ENCODE assay signal across 9 mouse cellular contexts in the genomic region with DNA sequence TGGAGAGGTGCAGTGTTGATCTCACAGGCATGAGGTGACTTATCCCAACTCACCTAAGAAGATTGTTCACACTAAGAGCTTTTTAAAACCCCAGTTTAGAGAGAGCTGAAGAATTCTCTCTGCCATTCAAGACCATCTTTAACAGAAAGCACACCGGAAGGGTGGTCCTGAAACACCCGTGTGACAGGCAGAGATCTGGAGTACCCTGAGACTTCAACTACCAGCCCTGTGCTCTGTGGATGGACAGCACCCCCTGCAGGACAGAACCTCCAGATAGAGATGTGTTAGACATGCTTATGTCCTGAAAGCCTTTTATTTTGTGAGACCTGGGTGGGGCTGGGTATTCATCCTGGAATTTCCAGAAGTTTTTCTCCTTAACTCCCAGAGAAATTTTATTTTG. TPM values are rescaled to one million over a fixed set of nuclear protein-coding genes. Genes with fewer than 3 reads are reported as not detected.
A peak's percentile ranks its signal among the peaks of the same experiment; 100 is the strongest.
DNase-seq lines count a peak whose midpoint lies in the region; ATAC-seq and TF ChIP-seq lines count a peak whose summit lies in the region.
"Had no signal": no experiment of that assay in that cellular context is flagged by ENCODE, and none has a peak within 500 bp of the region (broad histone marks: within the 10 kb centered on the region; RNA-seq: fewer than 3 reads in every experiment).

No protein-coding gene starts in this region.

- no peak overlapping the region for H3K9ac ChIP-seq in heart, postnatal 0 days (replicated peaks; ENCODE audit: low read depth, low read length)
- H3K9ac ChIP-seq: limb, embryonic 12.5 days had no signal

- TF ChIP-seq POLR2A in small intestine, adult 2 months (IDR thresholded peaks at IDR 0.05; ENCODE audit: low read depth, low read length), result no peak

- no peak for TF ChIP-seq EP300 in heart, postnatal 0 days (IDR thresholded peaks at IDR 0.05; ENCODE audit: low read depth)

- DNase-seq in heart, postnatal 0 days (ENCODE audit: low spot score), result no peak
- DNase-seq in heart, adult 9 months (ENCODE audit: low spot score in 2 of 2), result no peak
- DNase-seq in 3T3-L1 (ENCODE audit: low read depth, low spot score), result peak; percentile 45
- DNase-seq in ES-CJ7 (ENCODE audit: low read depth, low spot score), result peak; percentile 76
- peak; percentile 37 for DNase-seq in embryo, embryonic 11 days
- no peak for DNase-seq in neural tube, embryonic 10.5 days (ENCODE audit: extremely low spot score, low spot score)
- no peak for DNase-seq in right cerebral cortex, postnatal 36 days (ENCODE audit: low spot score in 2 of 2)

- no peak overlapping the region for H3K4me2 ChIP-seq in heart, postnatal 0 days (ENCODE audit: low read depth, low read length)
- H3K4me2 ChIP-seq: limb, embryonic 12.5 days had no signal

- TF ChIP-seq CTCF in heart, postnatal 0 days (IDR thresholded peaks at IDR 0.05; ENCODE audit: low read depth), result peak; percentile 33; the same call in 1 of the 2 replicates
- TF ChIP-seq CTCF in small intestine, adult 2 months (IDR thresholded peaks at IDR 0.05; ENCODE audit: extremely low read depth, insufficient read length, insufficient replicate concordance, low read depth, low read length), result peak; percentile 46; the same call in 1 of the 2 replicates

- no peaks in the 10 kb centered on the region for H3K36me3 ChIP-seq in heart, postnatal 0 days (replicated peaks; ENCODE audit: control insufficient read depth, insufficient read depth, low read length)
- H3K36me3 ChIP-seq in small intestine, adult 2 months (ENCODE audit: control insufficient read depth, insufficient read depth, low read length), result no peaks in the 10 kb centered on the region
- H3K36me3 ChIP-seq: limb, embryonic 12.5 days had no signal

- 54% methylated on average over 2 of the region's 2 CpGs for WGBS in heart, postnatal 0 days
- WGBS in small intestine, adult 2 months, result 63% methylated on average over 2 of the region's 2 CpGs

- H3K27me3 ChIP-seq in heart, postnatal 0 days (ENCODE audit: control insufficient read depth, insufficient read depth, low read length), result no peaks in the 10 kb centered on the region
- H3K27me3 ChIP-seq in small intestine, adult 2 months (ENCODE audit: control insufficient read depth, insufficient read depth, low read length), result no peaks in the 10 kb centered on the region

- no peak overlapping the region for H3K27ac ChIP-seq in heart, postnatal 0 days (ENCODE audit: low read depth)
- H3K27ac ChIP-seq in small intestine, adult 2 months (ENCODE audit: insufficient read depth, low read depth, low read length), result no peak overlapping the region
- H3K27ac ChIP-seq: limb, embryonic 12.5 days had no signal

- no peaks in the 10 kb centered on the region for H3K4me1 ChIP-seq in heart, postnatal 0 days (ENCODE audit: control insufficient read depth, insufficient read depth)
- H3K4me1 ChIP-seq in small intestine, adult 2 months (ENCODE audit: control insufficient read depth, insufficient read depth, insufficient read length, low read length), result no peaks in the 10 kb centered on the region

- no peak overlapping the region for H3K4me3 ChIP-seq in heart, postnatal 0 days (ENCODE audit: low read depth, low read length)
- H3K4me3 ChIP-seq in small intestine, adult 2 months (ENCODE audit: low read depth, low read length), result no peak overlapping the region
- H3K4me3 ChIP-seq: limb, embryonic 12.5 days had no signal

- ATAC-seq in heart, postnatal 0 days (ENCODE audit: insufficient read depth, low read depth), result no peak

- no peaks in the 10 kb centered on the region for H3K9me3 ChIP-seq in heart, postnatal 0 days (replicated peaks; ENCODE audit: control insufficient read depth, low read length)
- H3K9me3 ChIP-seq: limb, embryonic 12.5 days had no signal

RNA-seq across cellular contexts. Expression of a gene that starts 23.6 kb away (rescaled TPM):
- total RNA-seq in heart, postnatal 0 days (2014; rRNA removed; ENCODE audit: low replicate concordance), result not detected in 2 replicates
- polyA plus RNA-seq in heart, postnatal 0 days (2015; fragmentation: Nextera tagmentation; extraction: Ambion mirVana), result 0.20 and 0.38 TPM in 2 replicates
- 0.05 and 0.06 TPM in 2 replicates for polyA plus RNA-seq in small intestine, adult 2 months (2012; rRNA removed)

RNA-seq across cellular contexts. Expression of a gene that starts 34.9 kb away (rescaled TPM):
- 2.2 and 5.1 TPM in 2 replicates for total RNA-seq in heart, postnatal 0 days (2014; rRNA removed; ENCODE audit: low replicate concordance)
- 2.8 and 3.5 TPM in 2 replicates for polyA plus RNA-seq in heart, postnatal 0 days (2015; fragmentation: Nextera tagmentation; extraction: Ambion mirVana)
- polyA plus RNA-seq in small intestine, adult 2 months (2012; rRNA removed), result 67.4 and 68.2 TPM in 2 replicates

Comparison
In these comparisons a context has a peak if more than half of its experiments do, and no peak if none do; other contexts are left out.
1. DNase-seq: peak in 3T3-L1 (single experiment), ES-CJ7 (single experiment) and embryo, embryonic 11 days (single experiment); none in heart, postnatal 0 days (single experiment), heart, adult 9 months (0 of 2), neural tube, embryonic 10.5 days (single experiment) and right cerebral cortex, postnatal 36 days (0 of 2).
2. RNA of a gene that starts 34.9 kb away (polyA plus RNA-seq): 67.4 to 68.2 TPM in small intestine, adult 2 months; 2.8 to 3.5 TPM in heart, postnatal 0 days; every median in the first group is over 10 times any median in the second.